Mouse (Mus musculus): ENCODE measurements at regions not wholly inside any gene's neighbourhood (a gene's known extent, or its start where the extent isn't known, plus 50 kb on each side); places are given as distances from the start of the nearest gene placed in this dataset.
"Not testable (repeated sequence)": the region's sequence is repeated elsewhere in the genome, so short reads cannot be mapped to it uniquely, and the experiment has no call there.

- Histone ChIP-seq H3K4me3 (no peak overlapping the region), H3K27ac (no peak overlapping the region), H3K9ac (no peak overlapping the region), H3K36me3 (no peaks in the 10 kb centered on the region), H3K9me3 (no peaks in the 10 kb centered on the region), H3K4me2 (no peak overlapping the region), H3K27me3 (no peaks in the 10 kb centered on the region), H3K4me1 (replicated peaks) (no peaks in the 10 kb centered on the region)
- WGBS = 89% methylated on average over 6 of the region's 6 CpGs
- no peak for ATAC-seq (ENCODE audit: low FRiP score)
Observed at GRCm38 (mm10) chr8:112283316-112283715, 268.5 kb upstream of the Gm6793 start.

- Histone ChIP-seq H3K4me2 (peak overlapping the region; percentile 37), H3K27ac (peak overlapping the region; percentile 62), H3K9me3 (no peaks in the 10 kb centered on the region), H3K9ac (no peak overlapping the region), H3K4me1 (replicated peaks) (peaks cover 17% of the 10 kb centered on the region), H3K36me3 (no peaks in the 10 kb centered on the region), H3K4me3 (no peak overlapping the region), H3K27me3 (no peaks in the 10 kb centered on the region)
- ATAC-seq (ENCODE audit: low FRiP score) = peak; percentile 69
- 31% methylated on average over 5 of the region's 5 CpGs for WGBS
Observed at GRCm38 (mm10) chr8:112269598-112269997, 254.8 kb upstream of the Gm6793 start.

- ATAC-seq (ENCODE audit: low FRiP score) = peak; percentile 49
- H3K4me3 ChIP-seq = no peak overlapping the region
- peak overlapping the region; percentile 83 for H3K27ac ChIP-seq
- no peaks in the 10 kb centered on the region for H3K27me3 ChIP-seq
- H3K4me2 ChIP-seq = peak overlapping the region; percentile 37
- H3K9ac ChIP-seq = no peak overlapping the region
- H3K36me3 ChIP-seq = no peaks in the 10 kb centered on the region
- H3K9me3 ChIP-seq = no peaks in the 10 kb centered on the region
- peaks cover 17% of the 10 kb centered on the region for H3K4me1 ChIP-seq (replicated peaks)
- WGBS = 22% methylated on average over 8 of the region's 8 CpGs
Observed at GRCm38 (mm10) chr8:112269214-112269566, 254.4 kb upstream of the Gm6793 start.

GRCm38 (mm10) chr8:112268544-112269213, 253.8 kb upstream of the Gm6793 start:
- ATAC-seq (ENCODE audit: low FRiP score) = peak; percentile 71
- no peaks in the 10 kb centered on the region for H3K36me3 ChIP-seq
- no peak overlapping the region for H3K9ac ChIP-seq
- no peaks in the 10 kb centered on the region for H3K27me3 ChIP-seq
- H3K4me2 ChIP-seq = peak overlapping the region; percentile 37
- H3K4me3 ChIP-seq = no peak overlapping the region
- peak overlapping the region; percentile 83 for H3K27ac ChIP-seq
- peaks cover 17% of the 10 kb centered on the region for H3K4me1 ChIP-seq (replicated peaks)
- WGBS = 22% methylated on average over 9 of the region's 9 CpGs
- H3K9me3 ChIP-seq = no peaks in the 10 kb centered on the region

GRCm38 (mm10) chr8:112257922-112258475, 243.2 kb upstream of the Gm6793 start:
- Histone ChIP-seq H3K4me1 (replicated peaks) (peaks cover 14% of the 10 kb centered on the region), H3K9me3 (no peaks in the 10 kb centered on the region), H3K36me3 (no peaks in the 10 kb centered on the region), H3K9ac (peak overlapping the region; percentile 55; the same call in 1 of the 2 replicates), H3K27ac (peak overlapping the region; percentile 66), H3K27me3 (0 out of 2 replicates have a peak, but pooled peaks cover 4% of the 10 kb centered on the region), H3K4me3 (peak overlapping the region; percentile 32), H3K4me2 (peak overlapping the region; percentile 53)
- 26% methylated on average over 13 of the region's 13 CpGs for WGBS
- ATAC-seq (ENCODE audit: low FRiP score) = no peak

GRCm38 (mm10) chr8:112257311-112257894, 242.6 kb upstream of the Gm6793 start:
- 0 out of 2 replicates have a peak, but pooled peaks have one; percentile 36 for ATAC-seq (ENCODE audit: low FRiP score)
- 0 out of 2 replicates have a peak, but pooled peaks cover 4% of the 10 kb centered on the region for H3K27me3 ChIP-seq
- H3K9me3 ChIP-seq = no peaks in the 10 kb centered on the region
- H3K27ac ChIP-seq = peak overlapping the region; percentile 66
- peak overlapping the region; percentile 55; the same call in 1 of the 2 replicates for H3K9ac ChIP-seq
- no peaks in the 10 kb centered on the region for H3K36me3 ChIP-seq
- peak overlapping the region; percentile 53 for H3K4me2 ChIP-seq
- peaks cover 14% of the 10 kb centered on the region for H3K4me1 ChIP-seq (replicated peaks)
- 8% methylated on average over 18 of the region's 18 CpGs for WGBS
- peak overlapping the region; percentile 32 for H3K4me3 ChIP-seq

GRCm38 (mm10) chr8:112246629-112247028, 231.8 kb upstream of the Gm6793 start:
- H3K27ac ChIP-seq; H3K4me1 ChIP-seq (replicated peaks); H3K9me3 ChIP-seq; H3K4me2 ChIP-seq; H3K36me3 ChIP-seq; H3K9ac ChIP-seq; H3K4me3 ChIP-seq; ATAC-seq (ENCODE audit: low FRiP score); H3K27me3 ChIP-seq: not testable (repeated sequence)
- 86% methylated on average over 2 of the region's 2 CpGs for WGBS

GRCm38 (mm10) chr8:112238681-112239080, 223.8 kb upstream of the Gm6793 start:
- no peak overlapping the region for H3K4me3 ChIP-seq
- H3K4me2 ChIP-seq = no peak overlapping the region
- no peaks in the 10 kb centered on the region for H3K27me3 ChIP-seq
- H3K9me3 ChIP-seq = no peaks in the 10 kb centered on the region
- no peak overlapping the region for H3K9ac ChIP-seq
- H3K4me1 ChIP-seq (replicated peaks) = no peaks in the 10 kb centered on the region
- no peak overlapping the region for H3K27ac ChIP-seq
- no peaks in the 10 kb centered on the region for H3K36me3 ChIP-seq
- 65% methylated on average over 9 of the region's 9 CpGs for WGBS
- no peak for ATAC-seq (ENCODE audit: low FRiP score)

- not testable (repeated sequence) for H3K4me2 ChIP-seq; H3K4me3 ChIP-seq; H3K9me3 ChIP-seq; H3K9ac ChIP-seq; H3K4me1 ChIP-seq (replicated peaks); H3K27me3 ChIP-seq; H3K36me3 ChIP-seq; ATAC-seq (ENCODE audit: low FRiP score); H3K27ac ChIP-seq
- WGBS = 92% methylated on average over 19 of the region's 19 CpGs
Observed at GRCm38 (mm10) chr8:112236751-112237150, 221.9 kb upstream of the Gm6793 start.

- no peak for ATAC-seq (ENCODE audit: low FRiP score)
- Histone ChIP-seq H3K9ac (no peak overlapping the region), H3K9me3 (no peaks in the 10 kb centered on the region), H3K4me2 (no peak overlapping the region), H3K4me1 (replicated peaks) (peaks cover 3% of the 10 kb centered on the region; the same call in 1 of the 2 replicates), H3K27me3 (no peaks in the 10 kb centered on the region), H3K4me3 (no peak overlapping the region), H3K36me3 (no peaks in the 10 kb centered on the region), H3K27ac (no peak overlapping the region)
- WGBS = 65% methylated on average over 6 of the region's 6 CpGs
Observed at GRCm38 (mm10) chr8:112219656-112220055, 204.8 kb upstream of the Gm6793 start.

- 91% methylated on average over 5 of the region's 5 CpGs for WGBS
- no peak overlapping the region for H3K4me2 ChIP-seq
- no peak overlapping the region for H3K4me3 ChIP-seq
- H3K4me1 ChIP-seq (replicated peaks) = peaks cover 3% of the 10 kb centered on the region; the same call in 1 of the 2 replicates
- no peaks in the 10 kb centered on the region for H3K36me3 ChIP-seq
- H3K9me3 ChIP-seq = no peaks in the 10 kb centered on the region
- ATAC-seq (ENCODE audit: low FRiP score) = no peak
- H3K27me3 ChIP-seq = no peaks in the 10 kb centered on the region
- no peak overlapping the region for H3K27ac ChIP-seq
- H3K9ac ChIP-seq = no peak overlapping the region
Observed at GRCm38 (mm10) chr8:112212170-112212569, 197.3 kb upstream of the Gm6793 start.

- WGBS = 62% methylated on average over 1 of the region's 1 CpGs
- Histone ChIP-seq H3K9ac (no peak overlapping the region), H3K27ac (no peak overlapping the region), H3K36me3 (no peaks in the 10 kb centered on the region), H3K9me3 (no peaks in the 10 kb centered on the region), H3K4me3 (no peak overlapping the region), H3K4me2 (no peak overlapping the region), H3K27me3 (no peaks in the 10 kb centered on the region), H3K4me1 (replicated peaks) (0 out of 2 replicates have a peak, but pooled peaks cover 7% of the 10 kb centered on the region)
- no peak for ATAC-seq (ENCODE audit: low FRiP score)
Observed at GRCm38 (mm10) chr8:112196423-112196822, 181.6 kb upstream of the Gm6793 start.

All from hindbrain, embryonic 13.5 days (tissue).